Mouse (Mus musculus): Measurements from ENCODE around the gene Pard3b. TPM values are rescaled to one million over a fixed set of nuclear protein-coding genes. Genes with fewer than 3 reads are reported as not detected.
"Not testable (repeated sequence)": the region's sequence is repeated elsewhere in the genome, so short reads cannot be mapped to it uniquely, and the experiment has no call there.

The Pard3b gene
- polyA plus RNA-seq, 1 experiment = 0.12 TPM

DNA sequence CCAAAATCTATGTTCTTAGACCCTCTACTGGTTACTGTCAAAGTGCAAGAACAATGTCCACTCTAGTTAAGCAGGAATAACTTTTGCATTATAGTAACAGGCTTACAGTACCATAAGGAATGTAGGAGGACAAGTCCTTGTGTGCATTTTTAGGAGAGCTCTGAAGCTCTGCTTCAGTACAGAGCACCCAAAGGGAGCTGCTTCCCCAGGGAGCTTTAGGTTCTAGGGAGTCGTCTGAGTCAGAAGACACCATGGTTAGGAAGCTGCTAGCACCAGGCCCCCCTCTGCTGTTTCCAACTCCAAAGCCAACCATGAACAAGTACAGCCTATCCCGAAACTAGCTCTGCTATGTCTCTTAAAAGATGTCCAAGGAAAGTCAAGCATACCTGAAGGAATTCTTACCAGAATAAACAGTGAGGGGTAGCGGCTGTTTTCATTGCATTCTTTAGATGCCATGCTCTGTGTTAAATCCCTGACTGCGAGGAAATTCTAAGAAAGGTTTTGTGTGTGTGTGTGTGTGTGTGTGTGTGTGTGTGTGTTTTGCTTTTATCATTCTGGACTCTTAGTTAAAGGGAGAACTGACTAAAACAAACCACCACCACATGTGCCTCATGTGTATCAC, 941.8 kb downstream of the Pard3b start:
- H3K27ac ChIP-seq (ENCODE audit: insufficient read depth, low read depth, low read length) = no peak overlapping the region
- no peaks in the 10 kb centered on the region for H3K4me1 ChIP-seq (ENCODE audit: control insufficient read depth, insufficient read depth, low read length)
- no peak overlapping the region for H3K4me3 ChIP-seq (ENCODE audit: insufficient read depth, low read length)
- no peak for TF ChIP-seq CTCF (IDR thresholded peaks at IDR 0.05; ENCODE audit: low read depth, low read length)

DNA sequence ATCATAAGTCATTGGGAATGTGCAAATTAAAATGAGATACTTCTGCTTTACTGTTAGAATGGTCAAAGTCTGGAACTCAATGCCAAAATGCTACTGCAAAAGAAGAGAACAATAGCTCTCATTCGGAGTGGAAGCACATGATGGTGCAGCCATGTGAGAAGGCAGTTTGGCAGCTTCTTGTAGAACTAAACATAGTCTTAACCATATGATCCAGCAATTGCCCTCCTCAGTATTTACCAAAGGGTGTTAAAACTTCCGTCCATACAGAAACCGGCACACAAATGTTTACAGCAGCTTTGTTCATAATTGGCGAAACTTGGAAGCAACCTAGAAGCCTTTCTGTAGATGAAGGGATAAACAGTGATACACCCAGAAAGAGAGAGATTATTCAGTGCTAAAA, 943.9 kb downstream of the Pard3b start:
- Histone ChIP-seq H3K4me1 (ENCODE audit: control insufficient read depth, insufficient read depth, low read length) (no peaks in the 10 kb centered on the region), H3K27ac (ENCODE audit: insufficient read depth, low read depth, low read length) (no peak overlapping the region), H3K4me3 (ENCODE audit: insufficient read depth, low read length) (no peak overlapping the region)
- TF ChIP-seq POLR2A (IDR thresholded peaks at IDR 0.05; ENCODE audit: borderline replicate concordance, low read depth, low read length) = no peak
- TF ChIP-seq CTCF (IDR thresholded peaks at IDR 0.05; ENCODE audit: low read depth, low read length) = no peak

DNA sequence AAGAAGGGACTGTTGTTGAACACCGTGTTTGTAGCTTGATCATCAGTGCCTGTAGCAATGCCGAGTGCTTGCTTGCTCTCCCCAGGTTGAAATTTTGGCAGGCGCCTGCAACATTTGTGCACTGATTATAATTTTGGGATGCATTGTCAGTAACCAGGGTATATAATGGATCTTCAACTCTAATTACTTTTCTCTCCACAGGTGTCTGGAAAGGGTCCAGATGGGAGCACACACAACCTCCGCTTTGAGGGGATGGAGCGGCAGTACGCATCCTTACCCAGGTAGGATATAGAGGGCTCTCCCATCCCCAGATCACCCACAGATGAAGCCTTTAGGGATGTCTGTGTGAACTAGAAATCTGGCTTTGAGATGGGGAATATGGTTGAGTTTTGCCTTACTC, 948.9 kb downstream of the Pard3b start:
- Histone ChIP-seq H3K4me3 (ENCODE audit: insufficient read depth, low read length) (no peak overlapping the region), H3K4me1 (ENCODE audit: control insufficient read depth, insufficient read depth, low read length) (no peaks in the 10 kb centered on the region; the same call in 1 of the 2 replicates), H3K27ac (ENCODE audit: insufficient read depth, low read depth, low read length) (no peak overlapping the region)
- TF ChIP-seq CTCF (IDR thresholded peaks at IDR 0.05; ENCODE audit: low read depth, low read length) (no peak), POLR2A (IDR thresholded peaks at IDR 0.05; ENCODE audit: borderline replicate concordance, low read depth, low read length) (no peak)

DNA sequence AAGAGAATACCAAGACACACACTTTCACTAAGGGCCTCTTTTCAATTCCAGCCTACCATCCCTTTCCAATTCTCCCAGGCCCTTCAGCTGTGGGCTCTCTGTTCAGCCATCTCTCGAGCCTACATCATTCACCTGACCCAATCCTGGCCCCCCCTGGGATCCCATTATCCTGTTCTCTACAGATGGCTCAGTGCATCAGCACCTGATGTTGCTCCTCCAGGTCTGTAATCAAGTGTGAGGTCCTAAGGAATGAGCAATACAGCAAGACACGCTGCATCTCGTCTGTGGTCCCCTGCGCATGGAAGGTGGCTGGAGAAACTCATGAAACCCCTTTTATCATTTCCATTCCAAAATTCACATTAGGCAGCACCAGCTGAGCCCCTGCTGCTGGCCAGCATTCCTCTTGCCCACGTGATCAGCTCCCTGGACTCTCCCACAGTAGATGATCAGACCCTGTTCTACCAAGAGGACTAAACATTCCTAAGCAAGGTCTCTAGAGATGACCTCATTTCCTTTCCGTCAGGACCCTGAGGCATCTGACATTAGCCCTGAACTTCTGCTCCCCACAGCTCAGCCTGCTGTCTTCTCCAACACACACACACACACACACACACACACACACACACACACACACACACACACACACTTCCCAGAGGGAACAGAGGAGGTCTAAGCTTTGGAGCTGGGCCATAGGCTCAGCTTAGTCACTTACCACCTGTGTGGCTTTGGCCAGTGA, 952.8 kb downstream of the Pard3b start:
- Histone ChIP-seq H3K4me1 (ENCODE audit: control insufficient read depth, insufficient read depth, low read length) (no peaks in the 10 kb centered on the region; the same call in 1 of the 2 replicates), H3K27ac (ENCODE audit: insufficient read depth, low read depth, low read length) (no peak overlapping the region), H3K4me3 (ENCODE audit: insufficient read depth, low read length) (no peak overlapping the region)
- TF ChIP-seq POLR2A (IDR thresholded peaks at IDR 0.05; ENCODE audit: borderline replicate concordance, low read depth, low read length) = no peak
- no peak for TF ChIP-seq CTCF (IDR thresholded peaks at IDR 0.05; ENCODE audit: low read depth, low read length)

DNA sequence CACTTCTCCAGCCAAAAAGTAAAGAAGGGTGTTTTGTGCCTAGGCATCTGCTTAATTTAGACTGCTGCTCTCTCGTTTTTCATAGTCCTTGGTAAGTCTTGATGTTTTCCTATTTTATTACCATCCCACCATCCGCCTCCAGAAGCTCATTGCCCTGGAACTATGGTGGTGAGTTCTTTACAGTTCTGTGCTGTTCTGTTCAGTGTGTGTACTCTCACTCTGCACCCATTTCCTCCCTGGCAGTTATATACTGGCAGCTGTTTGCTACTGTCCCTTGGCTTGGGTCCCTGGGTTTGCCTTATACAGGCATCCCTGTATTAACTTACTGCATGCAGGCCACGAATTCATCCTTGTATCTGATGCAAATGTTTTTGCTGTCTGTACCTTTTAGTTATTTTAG, 956.8 kb downstream of the Pard3b start:
- no peak overlapping the region for H3K27ac ChIP-seq (ENCODE audit: insufficient read depth, low read depth, low read length)
- no peak overlapping the region for H3K4me3 ChIP-seq (ENCODE audit: insufficient read depth, low read length)
- H3K4me1 ChIP-seq (ENCODE audit: control insufficient read depth, insufficient read depth, low read length) = no peaks in the 10 kb centered on the region; the same call in 1 of the 2 replicates
- TF ChIP-seq POLR2A (IDR thresholded peaks at IDR 0.05; ENCODE audit: borderline replicate concordance, low read depth, low read length) (no peak), CTCF (IDR thresholded peaks at IDR 0.05; ENCODE audit: low read depth, low read length) (no peak)

DNA sequence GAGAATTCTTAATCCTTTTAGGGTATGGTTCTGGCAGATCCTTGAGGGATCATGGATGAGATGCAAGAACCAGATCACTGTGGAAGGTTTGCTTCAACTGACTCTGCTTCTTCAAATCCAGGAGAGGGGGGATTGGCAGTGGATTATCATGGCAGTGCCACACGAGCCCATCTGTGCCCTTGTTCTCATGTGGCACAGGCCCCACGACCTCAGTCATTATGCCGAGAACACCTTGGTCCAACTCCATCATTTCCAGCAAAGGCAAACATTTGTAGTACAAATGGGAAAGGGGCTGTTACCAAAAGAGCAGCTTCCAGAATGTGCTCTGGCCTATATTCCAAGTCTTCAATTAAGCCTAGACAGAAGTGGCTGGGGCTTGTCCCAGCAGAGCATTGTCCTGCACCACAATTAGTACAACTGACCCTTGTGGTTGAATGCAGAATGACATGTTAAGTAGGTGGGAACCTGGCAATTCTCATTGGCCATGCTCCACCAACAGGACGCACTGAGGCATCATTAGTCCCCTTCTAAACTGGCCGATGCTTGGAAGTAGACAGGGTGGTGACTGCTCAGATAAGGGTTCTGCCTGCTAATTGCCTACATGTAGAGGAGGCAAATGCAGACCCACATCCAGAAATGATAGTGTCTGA, 959.3 kb downstream of the Pard3b start:
- H3K4me1 ChIP-seq (ENCODE audit: control insufficient read depth, insufficient read depth, low read length) = no peaks in the 10 kb centered on the region
- H3K27ac ChIP-seq (ENCODE audit: insufficient read depth, low read depth, low read length) = no peak overlapping the region
- TF ChIP-seq CTCF (IDR thresholded peaks at IDR 0.05; ENCODE audit: low read depth, low read length) = no peak
- TF ChIP-seq POLR2A (IDR thresholded peaks at IDR 0.05; ENCODE audit: borderline replicate concordance, low read depth, low read length) = no peak
- H3K4me3 ChIP-seq (ENCODE audit: insufficient read depth, low read length) = no peak overlapping the region

DNA sequence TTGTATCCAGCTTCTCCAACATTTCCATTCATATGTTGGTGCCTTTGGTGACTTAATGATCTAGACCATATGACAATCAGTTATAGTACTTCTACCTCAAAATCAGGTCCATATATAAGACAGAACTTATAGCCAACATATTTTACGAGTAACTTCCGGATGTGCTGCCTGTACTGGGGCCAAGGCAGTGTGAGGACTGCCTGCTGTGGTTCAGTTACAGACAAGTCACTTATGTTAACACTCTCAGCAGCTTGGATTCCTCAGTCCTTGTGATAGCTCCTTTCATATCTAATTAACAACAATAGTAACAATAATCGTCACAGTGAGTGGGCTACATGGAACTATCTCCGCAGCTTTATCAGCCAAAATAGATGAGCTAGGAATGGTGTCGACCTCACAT, 959.9 kb downstream of the Pard3b start:
- no peak overlapping the region for H3K27ac ChIP-seq (ENCODE audit: insufficient read depth, low read depth, low read length)
- no peak for TF ChIP-seq POLR2A (IDR thresholded peaks at IDR 0.05; ENCODE audit: borderline replicate concordance, low read depth, low read length)
- TF ChIP-seq CTCF (IDR thresholded peaks at IDR 0.05; ENCODE audit: low read depth, low read length) = no peak
- H3K4me3 ChIP-seq (ENCODE audit: insufficient read depth, low read length) = no peak overlapping the region
- no peaks in the 10 kb centered on the region for H3K4me1 ChIP-seq (ENCODE audit: control insufficient read depth, insufficient read depth, low read length)

DNA sequence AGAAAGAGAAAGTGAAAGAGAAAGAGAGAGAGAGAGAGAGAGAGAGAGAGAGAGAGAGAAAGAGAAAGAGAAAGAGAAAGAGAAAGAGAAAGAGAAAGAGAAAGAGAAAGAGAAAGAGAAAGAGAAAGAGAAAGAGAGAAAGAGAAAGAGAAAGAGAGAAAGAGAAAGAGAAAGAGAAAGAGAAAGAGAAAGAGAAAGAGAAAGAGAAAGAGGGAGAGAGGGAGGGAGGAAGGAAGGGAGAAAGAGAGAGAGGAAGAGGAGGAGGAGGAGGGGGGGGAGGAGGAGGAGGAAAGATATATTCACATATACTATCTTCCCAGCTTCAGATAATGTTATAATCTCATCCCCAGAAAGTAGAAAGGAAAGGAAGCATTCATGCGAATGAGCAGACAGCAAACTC, 966.0 kb downstream of the Pard3b start:
- H3K4me3 ChIP-seq (ENCODE audit: insufficient read depth, low read length); H3K4me1 ChIP-seq (ENCODE audit: control insufficient read depth, insufficient read depth, low read length); H3K27ac ChIP-seq (ENCODE audit: insufficient read depth, low read depth, low read length): not testable (repeated sequence)

DNA sequence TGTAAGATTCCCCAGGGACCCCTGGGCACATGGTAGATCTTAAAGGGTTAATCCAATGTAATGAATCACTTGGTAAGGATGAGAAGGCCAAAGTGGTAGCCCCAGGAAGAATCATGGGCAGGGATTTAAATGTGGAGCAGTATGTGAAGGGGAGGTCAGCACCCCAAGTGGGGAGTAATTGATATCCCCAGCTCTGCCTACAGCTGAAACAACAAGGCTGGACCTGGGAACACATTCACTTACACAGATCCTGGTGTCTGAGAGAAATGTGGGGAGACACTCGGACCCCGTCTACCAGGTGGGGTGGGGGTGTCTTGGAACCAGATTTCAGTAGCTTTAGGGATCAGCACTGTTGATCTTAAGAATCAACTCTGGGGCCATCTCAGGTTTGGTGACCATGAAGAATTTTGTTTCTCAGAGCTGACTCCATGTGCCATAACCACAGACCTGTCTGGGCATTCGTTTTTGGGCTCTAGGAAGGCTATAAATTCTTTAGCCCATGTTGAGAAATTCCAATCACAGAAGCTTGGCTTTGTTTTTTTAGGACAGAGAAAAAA, 979.6 kb downstream of the Pard3b start:
- Histone ChIP-seq H3K4me1 (ENCODE audit: control insufficient read depth, insufficient read depth, low read length) (no peaks in the 10 kb centered on the region), H3K27ac (ENCODE audit: insufficient read depth, low read depth, low read length) (no peak overlapping the region)
- TF ChIP-seq POLR2A (IDR thresholded peaks at IDR 0.05; ENCODE audit: borderline replicate concordance, low read depth, low read length) = no peak

DNA sequence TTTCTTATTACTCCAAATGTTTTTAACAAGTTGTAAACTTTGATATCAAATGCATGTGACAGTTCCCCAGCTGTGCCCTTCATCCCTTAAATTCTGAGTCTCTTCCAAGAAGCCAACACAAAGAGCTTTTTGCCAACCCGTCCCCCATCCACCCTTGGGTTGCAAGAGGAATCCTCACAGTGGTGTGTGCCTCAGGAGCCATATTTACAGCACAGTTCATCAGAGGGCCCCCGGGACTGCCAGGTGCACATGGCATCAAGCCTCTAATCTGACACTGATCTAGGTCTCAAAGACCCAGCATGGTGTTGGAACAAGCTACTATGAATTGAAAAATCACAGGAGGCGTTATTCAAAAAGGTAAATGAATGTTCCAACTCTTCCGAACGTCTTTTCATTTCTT, 980.8 kb downstream of the Pard3b start:
- Histone ChIP-seq H3K4me3 (ENCODE audit: insufficient read depth, low read length) (no peak overlapping the region), H3K4me1 (ENCODE audit: control insufficient read depth, insufficient read depth, low read length) (no peaks in the 10 kb centered on the region), H3K27ac (ENCODE audit: insufficient read depth, low read depth, low read length) (no peak overlapping the region)
- TF ChIP-seq CTCF (IDR thresholded peaks at IDR 0.05; ENCODE audit: low read depth, low read length) (no peak), POLR2A (IDR thresholded peaks at IDR 0.05; ENCODE audit: borderline replicate concordance, low read depth, low read length) (no peak)

More for the DNA sequence above, 979.6 kb downstream of the Pard3b start:
- H3K4me3 ChIP-seq (ENCODE audit: insufficient read depth, low read length) = no peak overlapping the region

Data from bone marrow macrophage, adult 2 months (primary cell).